Mouse (Mus musculus): Measurements from ENCODE around the gene Skp1a. TPM values are rescaled to one million over a fixed set of nuclear protein-coding genes. Genes with fewer than 3 reads are reported as not detected.
A peak's percentile ranks its signal among the peaks of the same experiment; 100 is the strongest.
"Not testable (repeated sequence)": the region's sequence is repeated elsewhere in the genome, so short reads cannot be mapped to it uniquely, and the experiment has no call there.

The Skp1a gene
- total RNA-seq (2014; fragmentation: Nextera tagmentation) (186 and 213 TPM in 2 replicates), total RNA-seq (2017) (282 and 332 TPM in 2 replicates)

GRCm38 (mm10) chr11:52231606-52232541, at the start of gene Skp1a:
Gene Skp1a (plus strand): TSS chr11:52231995.
- peak; percentile 69 for ATAC-seq (replicated peaks; ENCODE audit: low FRiP score, low TSS enrichment, poor library complexity, severe bottlenecking)

GRCm38 (mm10) chr11:52196496-52197023, 35.2 kb upstream of the Skp1a start:
- ATAC-seq (replicated peaks; ENCODE audit: low FRiP score, low TSS enrichment, poor library complexity, severe bottlenecking): not testable (repeated sequence)

- no peak for ATAC-seq (replicated peaks; ENCODE audit: low FRiP score, low TSS enrichment, poor library complexity, severe bottlenecking)
Observed at GRCm38 (mm10) chr11:52213887-52214286, 17.9 kb upstream of the Skp1a start, which contains the start of gene Olfr1371. Gene Olfr1371 (minus strand): TSS chr11:52213987.

GRCm38 (mm10) chr11:52220282-52220681, 11.5 kb upstream of the Skp1a start:
- ATAC-seq (replicated peaks; ENCODE audit: low FRiP score, low TSS enrichment, poor library complexity, severe bottlenecking): peak; percentile 80

GRCm38 (mm10) chr11:52221921-52222320, 9.9 kb upstream of the Skp1a start:
- not testable (repeated sequence) for ATAC-seq (replicated peaks; ENCODE audit: low FRiP score, low TSS enrichment, poor library complexity, severe bottlenecking)

- no peak for ATAC-seq (replicated peaks; ENCODE audit: low FRiP score, low TSS enrichment, poor library complexity, severe bottlenecking)
Observed at GRCm38 (mm10) chr11:52222891-52223290, 8.9 kb upstream of the Skp1a start.

- ATAC-seq (replicated peaks; ENCODE audit: low FRiP score, low TSS enrichment, poor library complexity, severe bottlenecking): peak; percentile 69
Observed at GRCm38 (mm10) chr11:52223968-52224682, 7.7 kb upstream of the Skp1a start.

- ATAC-seq (replicated peaks; ENCODE audit: low FRiP score, low TSS enrichment, poor library complexity, severe bottlenecking): no peak
Observed at GRCm38 (mm10) chr11:52225986-52226599, 5.7 kb upstream of the Skp1a start.

GRCm38 (mm10) chr11:52227053-52227452, 4.7 kb upstream of the Skp1a start:
- ATAC-seq (replicated peaks; ENCODE audit: low FRiP score, low TSS enrichment, poor library complexity, severe bottlenecking): no peak

GRCm38 (mm10) chr11:52227466-52228226, 4.1 kb upstream of the Skp1a start:
- ATAC-seq (replicated peaks; ENCODE audit: low FRiP score, low TSS enrichment, poor library complexity, severe bottlenecking): no peak

- no peak for ATAC-seq (replicated peaks; ENCODE audit: low FRiP score, low TSS enrichment, poor library complexity, severe bottlenecking)
Observed at GRCm38 (mm10) chr11:52228722-52229448, 2.9 kb upstream of the Skp1a start.

- ATAC-seq (replicated peaks; ENCODE audit: low FRiP score, low TSS enrichment, poor library complexity, severe bottlenecking): peak; percentile 49
Observed at GRCm38 (mm10) chr11:52230694-52231093, 1.1 kb upstream of the Skp1a start.

- no peak for ATAC-seq (replicated peaks; ENCODE audit: low FRiP score, low TSS enrichment, poor library complexity, severe bottlenecking)
Observed at GRCm38 (mm10) chr11:52233043-52233653, 1.4 kb downstream of the Skp1a start.

GRCm38 (mm10) chr11:52233906-52234305, 2.1 kb downstream of the Skp1a start:
- no peak for ATAC-seq (replicated peaks; ENCODE audit: low FRiP score, low TSS enrichment, poor library complexity, severe bottlenecking)

GRCm38 (mm10) chr11:52234509-52234908, 2.7 kb downstream of the Skp1a start:
- no peak for ATAC-seq (replicated peaks; ENCODE audit: low FRiP score, low TSS enrichment, poor library complexity, severe bottlenecking)

- no peak for ATAC-seq (replicated peaks; ENCODE audit: low FRiP score, low TSS enrichment, poor library complexity, severe bottlenecking)
Observed at GRCm38 (mm10) chr11:52240898-52241542, 9.2 kb downstream of the Skp1a start.

GRCm38 (mm10) chr11:52249452-52249851, 17.7 kb downstream of the Skp1a start:
- no peak for ATAC-seq (replicated peaks; ENCODE audit: low FRiP score, low TSS enrichment, poor library complexity, severe bottlenecking)

Data from megakaryocyte-erythroid progenitor cell, adult 5-6 weeks (primary cell).